Mouse (Mus musculus) leukemia stem cell, adult 10-12 weeks (primary cell): ENCODE measurements around the gene B3gat3. TPM values are rescaled to one million over a fixed set of nuclear protein-coding genes. Genes with fewer than 3 reads are reported as not detected.

ENCODE experiments used
- polyA plus RNA-seq: library from polyadenylated mRNA; stranded (reverse); fragments of >175 nt; gene quantifications from 2 replicates; pipeline ENCODE4 v1.2.3, GENCODE M21; 2012; ENCODE audit warnings: low replicate concordance

B3gat3 gene
- 110 and 144 TPM in 2 replicates for polyA plus RNA-seq

DNA sequence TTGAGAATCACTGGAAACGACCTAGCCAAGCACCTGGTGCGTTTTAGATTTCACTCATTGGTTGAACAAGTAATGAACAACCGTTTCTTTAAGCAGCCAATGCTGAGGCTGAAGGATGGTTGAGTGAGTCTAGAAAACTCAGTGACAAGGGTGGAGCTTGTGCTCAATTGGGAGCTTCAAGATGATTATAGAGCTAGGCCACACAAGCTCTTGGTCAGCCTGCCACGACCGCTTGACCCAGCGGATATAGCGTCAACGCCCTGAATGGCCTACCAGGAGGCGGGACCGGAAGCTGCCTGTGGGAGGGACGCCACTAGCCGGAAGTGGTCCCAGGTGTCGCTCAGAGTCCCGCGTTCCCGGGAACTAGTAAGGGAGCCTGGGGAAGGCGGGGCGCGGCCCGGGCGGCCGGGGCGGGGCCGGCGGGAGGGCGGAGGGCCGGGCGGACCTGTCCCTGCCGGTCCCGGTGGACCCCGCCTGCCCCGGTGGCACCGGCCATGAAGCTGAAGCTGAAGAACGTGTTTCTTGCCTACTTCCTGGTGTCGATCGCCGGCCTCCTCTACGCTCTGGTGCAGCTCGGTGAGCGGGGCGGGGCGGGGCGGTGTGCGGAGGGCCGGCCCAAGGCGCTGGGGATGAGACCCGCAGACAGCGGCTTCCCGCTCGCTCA, at the start of gene B3gat3:
TSS of gene B3gat3 (plus strand) at position 302 of the 664 bp plus-strand sequence.

DNA sequence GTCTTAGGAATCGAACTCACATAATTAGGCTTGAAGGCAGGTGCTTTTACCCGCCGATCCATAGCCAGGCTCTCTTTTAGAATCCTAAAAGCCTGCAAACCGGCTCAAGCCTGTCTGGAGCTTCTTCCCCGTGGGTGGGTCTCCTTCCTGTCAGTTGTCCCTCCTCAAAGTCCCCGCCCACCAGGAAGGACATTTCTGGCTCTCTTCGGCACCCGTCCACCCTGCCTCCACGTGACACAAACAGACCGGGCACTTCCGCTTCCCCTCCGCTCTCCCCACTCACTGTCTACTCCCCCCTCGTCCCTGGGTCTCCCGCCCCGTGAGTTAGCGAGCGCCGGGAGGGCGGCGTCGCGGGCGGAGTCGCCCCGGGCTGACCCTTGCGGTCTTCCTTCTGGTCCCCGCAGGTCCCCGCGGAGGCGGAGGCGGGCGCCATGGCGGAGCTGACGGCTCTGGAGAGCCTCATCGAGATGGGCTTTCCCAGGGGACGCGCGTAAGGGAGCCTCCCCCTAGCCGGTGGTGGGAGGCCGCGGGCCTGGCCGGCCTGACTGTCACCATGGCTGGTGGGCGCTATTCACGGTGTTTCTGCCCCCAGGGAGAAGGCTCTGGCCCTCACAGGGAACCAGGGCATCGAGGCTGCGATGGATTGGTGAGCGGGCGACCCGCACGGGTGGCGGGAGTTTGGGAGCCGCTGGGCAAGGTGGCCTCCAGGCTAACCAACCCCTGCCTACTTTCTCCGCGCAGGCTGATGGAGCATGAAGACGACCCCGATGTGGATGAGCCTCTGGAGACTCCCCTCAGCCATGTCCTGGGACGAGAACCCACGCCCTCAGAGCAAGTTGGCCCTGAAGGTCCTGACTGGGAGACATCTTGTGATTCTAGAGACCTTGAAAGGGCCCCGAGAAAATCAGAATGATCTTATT, 48.6 kb upstream of the B3gat3 start, which contains the start of gene Ubxn1:
TSS of gene Ubxn1 (plus strand) at position 230 of the 920 bp plus-strand sequence.

GRCm38 (mm10) chr19:8880311-8881033, 39.7 kb upstream of the B3gat3 start, which contains the start of gene Uqcc3:
TSS of gene Uqcc3 (minus strand) at chr19:8880923.

GRCm38 (mm10) chr19:8883616-8884015, 36.6 kb upstream of the B3gat3 start, which contains the start of the genes Lbhd1 and Gm49403:
TSS of gene Lbhd1 (plus strand) at chr19:8883732.
TSS of gene Gm49403 (plus strand) at chr19:8883930.

GRCm38 (mm10) chr19:8888511-8889385, 31.4 kb upstream of the B3gat3 start, which contains the start of the genes 1810009A15Rik and Gm49416:
TSS of gene 1810009A15Rik (plus strand) at chr19:8888853.
TSS of gene Gm49416 (plus strand) at chr19:8888926.

DNA sequence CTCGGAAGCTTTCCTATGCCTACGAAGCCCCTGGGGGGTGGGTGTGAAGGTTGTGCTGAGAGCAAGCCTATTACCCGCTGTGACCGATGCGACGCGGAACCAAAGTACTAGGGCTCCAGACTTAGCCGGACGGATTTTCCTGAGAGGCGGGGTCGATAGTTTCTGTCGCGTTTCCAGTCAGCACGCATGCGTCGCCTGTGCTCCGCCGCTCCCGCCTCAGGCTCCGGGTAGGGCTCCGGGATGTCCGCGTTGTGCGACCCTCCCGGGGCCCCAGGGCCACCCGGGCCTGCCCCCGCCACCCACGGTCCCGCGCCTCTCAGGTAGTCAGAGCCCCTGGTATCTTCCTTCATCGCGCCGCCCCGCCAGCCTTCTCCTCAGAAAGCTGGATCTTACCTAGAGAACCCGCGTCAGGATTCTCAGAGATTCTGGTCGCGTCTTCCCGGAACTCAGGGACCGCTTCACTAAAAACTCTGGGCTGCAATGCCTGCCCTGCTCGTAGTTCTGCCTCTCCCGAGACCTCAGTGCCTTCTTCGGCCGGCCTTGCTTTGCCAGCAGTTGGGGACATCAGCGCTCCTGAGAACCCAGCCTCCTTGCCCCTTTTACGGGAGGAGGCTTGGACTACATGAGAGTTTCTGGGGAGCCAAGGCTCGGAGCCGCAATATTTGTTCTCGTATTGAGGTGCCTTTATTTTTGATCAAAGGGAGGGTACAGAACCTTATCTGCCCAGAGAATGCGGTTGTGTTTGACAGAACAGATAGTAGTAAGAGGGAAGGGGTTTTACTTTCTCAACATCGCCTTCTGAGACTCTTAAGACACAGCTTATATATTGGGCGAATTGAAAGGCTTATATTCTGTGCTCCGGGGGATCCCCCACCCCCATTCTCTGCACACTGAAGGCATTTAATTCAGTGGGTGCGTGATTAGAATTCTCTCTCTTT, 27.1 kb upstream of the B3gat3 start, which contains the start of gene Ints5:
TSS of gene Ints5 (plus strand) at position 177 of the 938 bp plus-strand sequence.

DNA sequence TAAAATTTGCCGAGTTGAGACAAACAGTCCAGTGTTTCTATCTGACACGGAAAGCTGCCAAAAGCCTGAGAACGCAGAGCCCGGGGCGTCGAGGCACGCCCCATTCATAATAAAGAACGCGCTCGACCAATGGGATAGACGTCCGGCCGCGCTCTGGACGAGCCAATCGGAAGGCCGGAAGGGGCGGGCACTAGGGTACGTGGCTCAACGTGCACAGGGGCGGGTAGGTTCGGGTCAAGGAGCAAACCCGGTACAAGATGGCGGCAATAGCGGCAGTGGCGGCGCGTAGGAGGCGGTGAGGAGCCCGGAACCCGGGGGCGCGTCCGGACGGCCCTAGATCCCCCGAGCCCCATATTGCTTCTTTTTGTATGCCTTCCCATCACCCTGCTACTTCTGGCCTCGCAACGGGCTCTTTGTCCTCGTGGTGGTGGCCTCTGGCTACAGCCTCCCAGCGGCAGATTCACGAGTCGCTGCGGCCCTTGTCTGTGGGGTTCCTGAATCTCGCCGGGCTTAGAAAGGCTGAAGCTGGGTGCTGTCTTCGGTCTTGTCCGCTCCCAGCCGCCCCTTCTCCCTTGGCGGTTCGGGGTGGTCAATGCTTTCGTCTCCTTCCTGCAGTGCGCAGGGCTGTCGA, 22.2 kb upstream of the B3gat3 start, which contains the start of gene Ganab:
TSS of gene Ganab (plus strand) at position 207 of the 631 bp plus-strand sequence.

DNA sequence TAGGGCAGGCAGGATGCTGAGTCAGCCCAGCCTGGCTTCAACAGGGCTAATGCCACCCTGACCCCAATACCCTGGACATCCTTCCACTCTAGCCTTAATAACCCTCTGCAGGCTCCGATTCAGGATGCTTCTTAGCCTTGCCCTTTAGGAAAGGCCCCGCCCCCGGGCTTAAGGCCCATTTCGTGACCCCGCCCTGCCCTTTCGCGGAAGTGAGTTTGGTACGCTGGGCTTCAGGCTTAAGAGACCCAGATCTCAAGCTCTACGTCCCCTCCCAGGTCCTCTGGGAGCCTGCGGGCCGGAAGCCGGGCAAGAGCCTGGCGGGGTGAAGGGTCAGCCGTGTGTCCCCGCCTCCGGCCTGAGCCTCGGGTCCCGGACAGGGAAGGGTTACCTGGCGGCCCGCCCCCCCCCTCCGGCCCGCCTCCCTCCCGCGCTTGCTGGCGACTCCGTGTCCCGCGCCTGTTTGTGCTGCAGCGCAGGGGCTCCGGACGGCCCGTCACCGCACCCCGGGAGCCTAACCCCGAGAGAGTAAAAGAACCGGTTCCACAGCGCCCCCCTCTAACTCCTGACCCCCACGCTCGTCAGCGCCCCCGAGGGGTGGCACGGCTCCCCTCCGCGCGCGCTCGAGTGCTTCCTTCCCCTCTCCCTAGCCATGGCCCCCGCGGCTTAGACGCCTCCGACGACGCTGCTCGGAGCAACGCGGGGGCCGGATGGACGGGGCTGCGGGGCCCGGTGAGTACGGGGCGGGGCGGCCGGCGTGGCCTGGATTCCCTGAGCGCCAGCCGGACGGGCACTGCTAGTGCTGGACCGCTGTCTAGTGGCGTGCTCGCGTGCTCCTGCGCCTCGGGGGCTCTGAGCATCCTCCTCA, 9.3 kb downstream of the B3gat3 start, which contains the start of the genes Rom1 and Eml3:
TSS of gene Rom1 (minus strand) at position 133 of the 865 bp plus-strand sequence.
TSS of gene Eml3 (plus strand) at position 329 of the 865 bp plus-strand sequence.

DNA sequence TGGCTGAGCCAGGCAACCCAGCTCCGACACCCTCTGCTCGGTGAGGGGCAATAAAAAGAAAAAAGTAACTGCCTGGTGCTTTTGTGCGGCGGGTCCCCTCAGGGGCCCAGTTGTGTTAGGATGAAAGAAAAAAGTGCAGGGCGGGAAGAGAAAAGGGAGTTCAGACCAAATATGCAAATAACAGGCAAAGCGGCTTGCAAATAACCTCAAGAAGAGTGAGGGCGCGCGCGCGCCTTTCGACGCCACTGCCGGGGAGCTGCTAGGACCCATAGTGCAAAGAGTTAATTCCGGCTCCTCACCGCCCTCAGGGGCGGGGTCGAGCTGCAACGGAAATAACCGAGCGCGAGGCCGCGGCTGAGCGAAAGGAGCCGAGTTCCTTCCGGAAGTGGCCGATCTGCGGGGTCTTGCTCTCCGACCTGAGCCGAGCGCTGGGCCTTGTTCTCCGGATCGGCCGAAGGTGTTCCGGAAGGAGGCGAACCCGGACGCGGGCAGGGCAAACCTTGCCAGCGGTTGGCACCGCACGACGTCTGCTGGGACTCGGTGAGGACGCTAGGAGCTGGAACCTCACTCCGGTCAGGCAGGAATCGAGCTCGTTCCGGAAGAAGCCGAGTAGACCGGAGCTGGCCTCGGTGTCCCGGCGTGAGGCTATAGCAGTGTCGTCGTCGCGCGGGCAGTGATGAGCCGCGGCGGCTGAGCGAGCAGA, 21.5 kb downstream of the B3gat3 start, which contains the start of gene Mta2:
TSS of gene Mta2 (plus strand) at position 361 of the 703 bp plus-strand sequence.

DNA sequence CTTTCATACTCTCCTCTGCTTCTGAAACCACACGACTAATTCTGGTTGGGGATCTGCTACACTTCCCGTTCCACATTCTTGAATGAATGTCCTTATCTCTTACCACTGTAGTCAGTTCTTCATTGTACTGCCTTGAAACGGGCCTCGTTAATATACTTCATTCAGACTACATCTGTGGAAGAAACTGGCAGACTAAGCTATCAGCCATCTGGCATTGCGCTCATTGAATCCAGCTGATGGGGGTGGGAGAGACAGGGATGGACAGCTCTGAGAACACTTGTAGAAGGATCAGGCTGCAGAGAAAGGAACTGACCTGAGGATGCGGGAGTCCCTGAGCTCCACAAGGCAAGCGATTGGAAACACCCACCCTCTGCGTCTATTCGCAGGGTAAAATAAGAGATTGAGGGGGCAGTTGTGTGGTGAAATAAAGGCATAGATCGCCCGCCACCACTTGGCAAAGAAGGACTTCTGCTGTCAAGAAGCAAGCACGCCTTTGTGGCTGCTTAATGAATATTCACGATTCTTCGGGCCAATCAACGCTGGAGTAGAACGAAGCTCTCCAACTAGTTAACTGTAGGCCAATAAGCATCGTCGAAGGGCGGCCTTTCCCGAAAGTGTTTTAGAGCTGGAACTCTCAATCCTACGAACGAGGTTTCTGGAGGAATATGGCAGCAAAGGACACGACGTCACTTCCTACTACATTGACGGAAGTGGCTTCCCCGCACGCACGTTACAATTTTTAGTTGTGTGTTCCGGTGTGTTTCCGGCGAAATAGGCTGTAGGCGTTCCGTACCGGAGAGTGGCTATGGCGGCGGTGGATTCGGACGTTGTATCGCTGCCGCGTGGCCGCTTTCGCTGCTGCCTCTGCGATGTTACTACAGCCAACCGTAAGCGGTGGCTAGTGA, 33.2 kb downstream of the B3gat3 start, which contains the start of gene Tut1:
TSS of gene Tut1 (plus strand) at position 713 of the 905 bp plus-strand sequence.

DNA sequence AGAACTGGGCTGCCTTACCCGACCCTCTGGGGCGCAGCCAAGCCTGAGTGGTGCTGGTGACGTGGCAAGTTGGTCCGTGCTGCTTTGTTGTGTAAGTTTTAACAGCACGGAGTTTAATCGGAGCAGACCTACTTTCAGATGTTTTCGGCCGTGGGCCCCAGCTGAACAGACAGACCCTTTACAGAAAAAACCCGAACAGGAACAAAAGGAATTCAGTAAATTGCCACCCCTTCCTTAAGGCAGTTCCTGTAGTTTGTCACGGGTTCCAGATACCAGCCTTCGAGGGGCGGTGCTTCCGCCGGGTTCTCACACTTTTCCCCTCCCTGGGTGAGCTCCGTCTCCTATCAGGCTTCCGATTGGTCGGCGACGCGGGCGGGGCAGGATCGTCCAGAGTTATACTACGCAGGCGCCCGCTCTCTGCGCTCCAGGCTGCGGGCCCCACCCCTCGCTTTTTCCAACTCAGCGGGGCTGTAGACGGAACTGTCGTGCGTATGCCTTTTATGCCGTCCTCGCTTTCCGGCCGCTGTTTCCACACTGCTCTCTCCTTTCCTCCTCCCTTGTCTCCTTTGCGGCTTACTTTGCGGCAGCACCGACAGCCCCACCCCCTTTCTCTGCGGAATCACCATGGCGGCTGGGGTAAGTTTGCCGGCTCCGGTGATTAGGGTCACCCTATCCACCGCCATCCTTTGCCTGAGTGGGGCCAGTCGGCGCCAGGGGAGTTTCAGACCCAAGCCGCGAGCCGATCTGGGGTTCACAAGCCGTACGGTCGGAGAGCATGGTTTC, 46.6 kb downstream of the B3gat3 start, which contains the start of gene Eef1g:
TSS of gene Eef1g (plus strand) at position 452 of the 783 bp plus-strand sequence.

